Mouse (Mus musculus) embryonic facial prominence, embryonic 14.5 days (tissue): ENCODE data around the gene Cnn1. TPM values are rescaled to one million over a fixed set of nuclear protein-coding genes. Genes with fewer than 3 reads are reported as not detected.
"Not testable (repeated sequence)": the region's sequence is repeated elsewhere in the genome, so short reads cannot be mapped to it uniquely, and the experiment has no call there.

Experiments used
- ATAC-seq: fragments of 200-750 bp; cut with Nextera tagmentation; 2 replicates; pipeline ENCODE4 v1.8.0; 2017; ENCODE audit warnings: low read depth, moderate number of reproducible peaks, moderate TSS enrichment
- DNase-seq: peaks from one replicate; pipeline ENCODE4 v3.0.0-alpha.2; 2015; ENCODE audit warnings: low spot score
- H3K27ac ChIP-seq: fragments of 300-500 bp; sonication (generic); replicated peaks from 2 replicates; pipeline ENCODE4 v1.5.1; 2014; ENCODE audit warnings: low read depth, mild to moderate bottlenecking, low read length, moderate library complexity
- H3K27me3 ChIP-seq: fragments of 300-500 bp; sonication (generic); replicated peaks from 2 replicates; pipeline ENCODE4 v1.6.1; 2014; ENCODE audit warnings: low read length; ENCODE audit not compliant: control insufficient read depth, insufficient read depth
- H3K36me3 ChIP-seq: fragments of 300-500 bp; sonication (generic); 2 replicates; pipeline ENCODE4 v1.6.1; 2014; ENCODE audit warnings: low read length, mixed read lengths; ENCODE audit not compliant: control insufficient read depth, insufficient read depth
- H3K4me1 ChIP-seq: fragments of 300-500 bp; sonication (generic); 2 replicates; pipeline ENCODE4 v1.6.1; 2014; ENCODE audit warnings: antibody characterized with exemption, low read length; ENCODE audit not compliant: control insufficient read depth, insufficient read depth
- H3K4me2 ChIP-seq: fragments of 300-500 bp; sonication (generic); 2 replicates; pipeline ENCODE4 v1.6.1; 2014; ENCODE audit warnings: low read depth, mild to moderate bottlenecking, low read length, moderate library complexity, mixed read lengths
- H3K4me3 ChIP-seq: fragments of 300-500 bp; sonication (generic); 2 replicates; pipeline ENCODE4 v1.5.1; 2014; ENCODE audit warnings: low read depth, mild to moderate bottlenecking, low read length
- H3K9ac ChIP-seq: fragments of 300-500 bp; sonication (generic); 2 replicates; pipeline ENCODE4 v1.6.1; 2014; ENCODE audit warnings: low read depth, mild to moderate bottlenecking, low read length, moderate library complexity, mixed read lengths
- H3K9me3 ChIP-seq: fragments of 300-500 bp; sonication (generic); 2 replicates; pipeline ENCODE4 v1.6.1; 2016; ENCODE audit warnings: low read length; ENCODE audit not compliant: control insufficient read depth
- WGBS: fragments of 180-500 bp; shearing (Covaris S2); extraction: QIAGEN DNeasy Blood & Tissue Kit; methylation state at CpG from one replicate; pipeline ENCODE4 v1.1.7; 2014; 5-methylcytosine and 5-hydroxymethylcytosine counted together
- microRNA-seq: library from miRNA; unstranded; fragments of <30 nt; microRNA quantifications from one replicate; pipeline ENCODE4, GENCODE M21; 2016; ENCODE audit warnings: borderline number of aligned reads
- polyA plus RNA-seq: library from polyadenylated mRNA; unstranded; fragments of >200 nt; fragmentation: Nextera tagmentation; extraction: Ambion mirVana; gene quantifications from 2 replicates; pipeline ENCODE4 v1.2.1, GENCODE M21; 2014

Gene Cnn1
- polyA plus RNA-seq, 1 experiment from 2014 or later: 7.1 TPM

DNA sequence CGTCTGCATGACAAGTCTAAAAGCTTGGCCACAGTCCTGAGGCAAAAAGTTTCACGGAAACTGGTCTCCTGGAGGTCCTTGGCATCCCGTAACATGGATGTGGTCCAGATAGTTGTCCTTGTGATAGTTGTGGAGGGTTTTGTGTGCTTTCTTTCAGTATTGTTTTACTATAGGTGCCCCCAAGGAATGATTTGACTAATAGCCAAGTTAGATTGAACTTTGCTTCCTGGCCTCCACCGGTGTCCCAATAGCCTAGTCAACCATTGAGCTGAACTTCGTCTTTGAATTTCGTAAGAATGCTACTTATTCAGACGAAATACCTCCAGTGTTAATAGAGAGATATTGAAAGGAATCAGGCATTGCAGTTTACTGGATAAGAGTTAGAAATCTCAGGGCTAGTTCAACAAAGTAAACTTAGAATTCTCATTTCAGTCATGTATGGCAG lies 51.3 kb downstream of the Cnn1 start:
- DNase-seq, ATAC-seq, H3K4me3 ChIP-seq, H3K4me1 ChIP-seq, H3K4me2 ChIP-seq, H3K9ac ChIP-seq, H3K27me3 ChIP-seq, H3K9me3 ChIP-seq, H3K27ac ChIP-seq, H3K36me3 ChIP-seq: not testable (repeated sequence)
- 89% methylated on average over 7 of the region's 7 CpGs for WGBS

DNA sequence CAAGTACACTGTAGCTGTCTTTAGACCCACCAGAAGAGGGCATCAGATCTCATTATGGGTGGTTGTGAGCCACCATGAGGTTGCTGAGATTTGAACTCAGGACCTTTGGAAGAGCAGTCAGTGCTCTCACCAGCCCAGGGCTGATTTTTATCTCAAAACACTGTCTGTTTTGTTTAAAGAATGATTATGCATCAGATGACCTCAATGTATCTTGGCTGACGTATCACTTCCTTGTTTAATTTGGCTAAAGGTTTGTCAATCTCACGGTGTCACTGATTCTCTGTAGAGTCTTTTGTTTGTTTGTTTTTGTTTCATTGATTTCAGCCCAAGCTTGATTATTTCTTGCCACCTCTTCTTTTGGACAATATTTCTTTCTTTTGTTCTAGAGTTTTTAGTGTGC lies 51.9 kb downstream of the Cnn1 start:
- Histone ChIP-seq H3K36me3 (no peaks in the 10 kb centered on the region), H3K4me2 (no peak overlapping the region), H3K9ac (no peak overlapping the region), H3K27ac (no peak overlapping the region), H3K9me3 (peaks cover 6% of the 10 kb centered on the region; the same call in 1 of the 2 replicates), H3K4me1 (no peaks in the 10 kb centered on the region), H3K27me3 (no peaks in the 10 kb centered on the region), H3K4me3 (no peak overlapping the region)
- 78% methylated on average over 2 of the region's 2 CpGs for WGBS
- no peak for ATAC-seq
- no peak for DNase-seq

DNA sequence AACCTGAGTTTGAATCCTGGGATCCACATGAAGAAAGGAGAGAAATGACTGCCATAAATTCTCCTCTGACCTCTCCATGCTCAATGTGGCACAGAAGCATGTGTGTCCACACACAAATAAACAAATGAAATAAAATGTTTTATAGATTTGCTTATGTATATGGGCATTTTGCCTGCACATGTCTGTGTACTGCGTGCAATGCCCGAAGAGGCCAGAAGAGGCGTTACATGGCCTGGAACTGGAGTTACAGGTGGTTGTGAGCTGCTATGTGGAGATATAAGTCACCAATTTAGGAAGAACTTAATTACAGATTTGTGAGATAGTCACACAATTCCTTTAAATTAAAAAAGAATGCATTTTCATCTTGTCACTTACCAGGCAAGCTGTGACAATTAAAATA lies 54.8 kb downstream of the Cnn1 start:
- no peaks in the 10 kb centered on the region for H3K27me3 ChIP-seq
- no peak overlapping the region for H3K4me2 ChIP-seq
- 89% methylated on average over 3 of the region's 3 CpGs for WGBS
- H3K4me1 ChIP-seq: peaks cover 5% of the 10 kb centered on the region; the same call in 1 of the 2 replicates
- no peak for ATAC-seq
- H3K9ac ChIP-seq: no peak overlapping the region
- H3K27ac ChIP-seq: no peak overlapping the region
- DNase-seq: no peak
- H3K4me3 ChIP-seq: no peak overlapping the region
- peaks cover 9% of the 10 kb centered on the region; the same call in 1 of the 2 replicates for H3K36me3 ChIP-seq
- no peaks in the 10 kb centered on the region for H3K9me3 ChIP-seq

- Histone ChIP-seq H3K9ac (no peak overlapping the region), H3K4me2 (peak overlapping the region; percentile 37), H3K27me3 (no peaks in the 10 kb centered on the region), H3K9me3 (no peaks in the 10 kb centered on the region), H3K4me1 (peaks cover 5% of the 10 kb centered on the region; the same call in 1 of the 2 replicates), H3K36me3 (peaks cover 11% of the 10 kb centered on the region; the same call in 1 of the 2 replicates), H3K27ac (no peak overlapping the region), H3K4me3 (no peak overlapping the region)
- 24% methylated on average over 10 of the region's 10 CpGs for WGBS
- ATAC-seq: 0 out of 2 replicates have a peak, but pooled peaks have one; percentile 20
- DNase-seq: peak; percentile 77
Observed at GRCm38 (mm10) chr9:22155614-22156013, 56.6 kb downstream of the Cnn1 start.

DNA sequence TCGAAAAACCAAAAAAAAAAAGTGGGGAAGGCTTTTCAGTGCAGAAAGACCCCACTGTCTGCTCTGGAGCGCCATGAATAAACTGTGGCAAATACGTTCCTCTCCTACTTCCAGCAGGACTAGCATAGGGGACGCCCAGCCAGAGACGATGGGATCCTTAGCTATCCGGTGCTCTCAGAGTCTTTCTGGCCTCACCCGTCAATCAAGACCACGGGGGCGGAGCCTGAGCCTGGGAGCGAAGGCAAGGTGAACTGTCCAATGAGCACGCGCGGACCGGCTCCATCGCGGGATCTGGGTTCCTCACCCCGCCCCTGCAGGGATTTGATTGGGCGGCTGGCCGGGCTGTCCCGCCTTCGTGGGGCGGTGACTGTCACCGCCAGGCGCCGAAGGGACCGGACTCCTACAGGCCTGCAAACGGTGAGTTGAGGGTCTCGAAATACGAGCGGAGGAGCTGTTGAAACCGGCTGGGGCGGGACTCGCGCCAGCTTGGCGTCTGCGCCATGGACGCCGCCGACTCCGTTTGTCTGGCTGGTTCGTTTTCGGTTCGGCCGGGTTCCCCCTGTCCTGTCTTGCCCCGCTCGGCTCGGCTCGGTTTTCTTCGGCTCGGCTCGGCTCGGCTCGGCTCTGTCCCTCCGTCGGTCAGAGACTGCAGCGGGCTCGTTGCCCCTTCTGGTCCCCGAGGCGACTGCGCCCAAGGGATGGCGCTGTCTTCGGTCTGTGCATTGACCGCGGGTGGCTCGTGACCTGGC lies 57.7 kb downstream of the Cnn1 start, which contains the start of gene Pigyl:
Pigyl (plus strand) TSS at position 350 of the 749 bp plus-strand sequence.
- peaks cover 11% of the 10 kb centered on the region; the same call in 1 of the 2 replicates for H3K36me3 ChIP-seq
- under 1% methylated on average over 44 of the region's 65 CpGs for WGBS
- H3K27ac ChIP-seq: peak within 1 kb of the TSS; percentile 94
- peaks cover 5% of the 10 kb centered on the region; the same call in 1 of the 2 replicates for H3K4me1 ChIP-seq
- H3K27me3 ChIP-seq: no peaks in the 10 kb centered on the region
- H3K9ac ChIP-seq: peak within 1 kb of the TSS; percentile 88
- peak within 1 kb of the TSS; percentile 67 for H3K4me3 ChIP-seq
- peak; percentile 99 for DNase-seq
- H3K4me2 ChIP-seq: peak within 1 kb of the TSS; percentile 76
- no peaks in the 10 kb centered on the region for H3K9me3 ChIP-seq
- peak; percentile 99 for ATAC-seq

DNA sequence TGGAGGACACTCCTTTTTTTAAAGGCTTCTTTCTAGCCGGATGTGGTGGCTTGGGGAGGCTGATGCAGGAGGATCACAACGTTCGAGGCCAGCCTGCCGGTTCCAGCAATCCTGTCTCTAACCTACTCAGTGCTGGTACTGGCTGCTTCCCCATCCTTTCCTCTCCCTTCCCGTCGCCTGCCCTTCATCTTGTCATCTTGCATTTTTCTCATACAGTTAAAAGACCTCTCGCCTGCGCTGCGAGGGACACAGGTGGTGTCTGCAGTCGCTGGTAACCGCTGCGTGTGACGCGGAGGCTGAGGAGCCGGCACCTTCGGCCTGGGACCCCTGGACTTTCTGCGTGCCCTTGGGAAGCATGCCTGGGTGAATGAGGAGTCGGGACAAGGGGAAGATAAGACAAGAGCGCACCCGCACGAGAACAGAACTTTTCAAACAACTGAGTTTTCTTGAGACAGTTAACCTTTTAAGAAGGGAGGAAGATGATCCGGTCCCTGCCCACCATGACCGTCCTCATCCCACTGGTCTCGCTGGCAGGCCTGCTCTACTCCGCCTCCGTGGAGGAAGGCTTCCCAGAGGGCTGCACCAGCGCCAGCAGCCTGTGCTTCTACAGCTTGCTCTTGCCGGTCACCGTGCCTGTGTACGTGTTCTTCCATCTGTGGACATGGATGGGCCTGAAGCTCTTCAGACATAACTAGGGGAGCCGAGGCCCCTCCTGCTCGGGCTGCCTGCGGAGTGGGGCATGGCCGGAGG lies 58.7 kb downstream of the Cnn1 start:
- Histone ChIP-seq H3K27me3 (no peaks in the 10 kb centered on the region), H3K4me1 (peaks cover 5% of the 10 kb centered on the region; the same call in 1 of the 2 replicates), H3K9me3 (no peaks in the 10 kb centered on the region), H3K36me3 (peaks cover 11% of the 10 kb centered on the region; the same call in 1 of the 2 replicates), H3K27ac (no peak overlapping the region), H3K9ac (peak overlapping the region; percentile 88), H3K4me2 (peak overlapping the region; percentile 76), H3K4me3 (peak overlapping the region; percentile 67)
- WGBS: 71% methylated on average over 34 of the region's 34 CpGs
- DNase-seq (no peak), ATAC-seq (no peak)

Small RNA genes lying within 50 kb of the gene (microRNA-seq; reads per million reads assigned to microRNA genes)
- 0.50 reads per million for gene Mir7084

Other genes starting within 250 kb of the Cnn1 start
- 28.3 and 30.2 TPM in 2 replicates for gene Dock6, start 246.6 kb upstream of the Cnn1 start, polyA plus RNA-seq
- 21.6 and 25.3 TPM in 2 replicates for gene Rab3d, start 181.0 kb upstream of the Cnn1 start, polyA plus RNA-seq
- gene Ccdc159, start 171.7 kb upstream of the Cnn1 start, polyA plus RNA-seq: 2.8 and 3.0 TPM in 2 replicates
- gene Tmem205, start 171.7 kb upstream of the Cnn1 start, polyA plus RNA-seq: 53.3 and 53.7 TPM in 2 replicates
- gene Plppr2, start 162.2 kb upstream of the Cnn1 start, polyA plus RNA-seq: 10.5 and 14.4 TPM in 2 replicates
- gene Swsap1, start 143.5 kb upstream of the Cnn1 start, polyA plus RNA-seq: 9.5 and 10.1 TPM in 2 replicates
- gene Epor, start 135.7 kb upstream of the Cnn1 start, polyA plus RNA-seq: 4.4 and 4.7 TPM in 2 replicates
- gene Rgl3, start 109.8 kb upstream of the Cnn1 start, polyA plus RNA-seq: 1.3 and 1.7 TPM in 2 replicates
- gene Ccdc151, start 96.6 kb upstream of the Cnn1 start, polyA plus RNA-seq: 2.3 and 4.8 TPM in 2 replicates
- gene Prkcsh, start 96.4 kb upstream of the Cnn1 start, polyA plus RNA-seq: 86.6 and 95.2 TPM in 2 replicates
- 4.6 and 5.1 TPM in 2 replicates for gene Elavl3, start 47.2 kb upstream of the Cnn1 start, polyA plus RNA-seq
- gene Gm49318, start 28.0 kb upstream of the Cnn1 start, polyA plus RNA-seq: not detected in 2 replicates
- gene Zfp653, start 27.8 kb upstream of the Cnn1 start, polyA plus RNA-seq: 6.5 and 9.2 TPM in 2 replicates
- gene Ecsit, start 13.8 kb upstream of the Cnn1 start, polyA plus RNA-seq: 30.0 and 33.3 TPM in 2 replicates
- 182 and 196 TPM in 2 replicates for gene Elof1, start 18.0 kb downstream of the Cnn1 start, polyA plus RNA-seq
- gene Acp5, start 36.5 kb downstream of the Cnn1 start, polyA plus RNA-seq: 21.1 and 36.1 TPM in 2 replicates
- gene Pigyl, start 57.6 kb downstream of the Cnn1 start, polyA plus RNA-seq: 69.3 and 72.6 TPM in 2 replicates
- 0.22 and 0.24 TPM in 2 replicates for gene Zfp872, start 88.9 kb downstream of the Cnn1 start, polyA plus RNA-seq
- gene Zfp809, start 126.5 kb downstream of the Cnn1 start, polyA plus RNA-seq: 16.2 and 16.3 TPM in 2 replicates
- 3.3 and 4.8 TPM in 2 replicates for gene Zfp599, start 160.7 kb downstream of the Cnn1 start, polyA plus RNA-seq
- 13.6 and 17.2 TPM in 2 replicates for gene Zfp810, start 208.4 kb downstream of the Cnn1 start, polyA plus RNA-seq